Mouse (Mus musculus) right cerebral cortex, adult 2 months (tissue): ENCODE results near the gene Adcy10.
A peak's percentile ranks its signal among the peaks of the same experiment; 100 is the strongest.

ENCODE experiments used
- DNase-seq, 2 experiments: peaks; one replicate each; pipeline ENCODE4 v3.0.0; 2021 to 2022; ENCODE audit warnings: low spot score in 2 of 2

Gene Adcy10

DNA sequence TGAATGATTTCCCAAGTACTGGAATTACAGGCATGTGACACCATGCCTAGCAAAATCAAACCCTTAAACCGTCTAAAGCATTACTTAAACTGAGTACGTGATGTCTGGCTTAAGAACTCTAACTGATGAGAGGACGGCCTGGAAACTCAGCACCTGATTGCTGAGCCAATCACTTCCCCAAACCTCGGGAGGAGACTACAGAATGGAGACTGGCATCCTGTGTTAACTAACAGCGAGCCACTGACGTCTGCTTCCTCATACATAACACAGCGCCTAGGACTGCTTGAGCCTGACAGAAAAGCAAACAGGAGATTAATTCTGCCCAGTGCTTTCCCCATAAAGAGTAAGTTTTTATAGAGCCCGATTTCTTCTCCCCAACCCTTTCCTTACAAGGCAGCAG lies 119.2 kb downstream of the Adcy10 start:
- DNase-seq, result no peak

DNA sequence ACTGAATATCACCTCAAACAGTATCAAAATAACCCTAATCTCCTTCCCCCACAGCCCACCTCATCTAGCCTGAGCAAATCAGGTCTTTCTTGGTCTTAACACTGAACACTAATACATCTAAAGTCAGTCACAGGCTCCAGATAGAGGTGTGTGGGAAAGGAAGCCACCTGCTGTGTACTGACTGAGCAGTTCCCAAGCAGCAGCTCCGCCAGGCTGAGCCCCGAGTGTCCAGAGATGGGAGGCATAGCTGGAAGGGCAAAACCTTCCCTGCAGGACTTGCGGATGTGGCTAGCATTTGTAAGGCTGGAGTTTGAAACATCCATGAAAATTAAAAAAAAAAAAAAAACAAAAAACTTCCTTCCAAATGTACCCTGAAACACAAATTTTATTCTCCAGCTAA lies 120.1 kb downstream of the Adcy10 start:
- no peak for DNase-seq

DNA sequence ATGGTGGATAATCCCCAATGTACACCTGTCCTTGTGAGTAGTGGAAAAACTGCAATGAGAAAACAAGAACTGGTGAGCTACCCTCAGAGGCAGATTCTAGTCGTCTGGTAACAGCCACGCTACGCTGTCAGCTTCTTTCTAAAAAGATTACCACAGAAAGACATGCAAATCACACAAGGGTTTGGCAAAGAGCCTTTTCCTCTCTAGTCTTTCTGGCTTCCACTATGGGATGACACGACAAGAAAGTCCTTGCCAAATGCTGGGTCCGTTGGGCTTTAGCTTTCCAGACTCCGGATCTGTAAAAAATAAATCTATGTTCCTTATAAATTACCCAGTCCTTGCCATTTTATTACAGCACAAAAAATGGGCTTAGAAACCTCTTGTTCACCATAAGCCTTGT lies 120.8 kb downstream of the Adcy10 start:
- no peak for DNase-seq

DNA sequence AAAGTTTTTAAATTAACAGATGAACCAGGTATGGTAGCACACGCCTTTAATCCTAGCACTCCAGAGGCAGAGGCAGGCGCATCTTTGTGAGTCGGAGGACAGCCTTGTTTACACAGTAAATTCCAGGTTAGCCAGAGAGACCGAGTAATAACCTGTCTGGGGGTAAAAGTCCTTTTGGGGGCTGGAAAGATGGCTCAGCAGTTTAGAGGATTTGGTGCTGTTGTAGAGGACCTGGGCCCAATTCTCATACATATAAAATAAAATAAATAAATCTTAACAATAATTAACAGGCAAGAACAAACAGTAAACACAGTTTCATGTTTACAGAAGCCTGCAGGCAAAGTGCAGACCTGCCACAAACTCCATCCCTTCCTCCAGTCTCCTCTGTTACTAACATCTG lies 123.9 kb downstream of the Adcy10 start:
- no peak for DNase-seq

DNA sequence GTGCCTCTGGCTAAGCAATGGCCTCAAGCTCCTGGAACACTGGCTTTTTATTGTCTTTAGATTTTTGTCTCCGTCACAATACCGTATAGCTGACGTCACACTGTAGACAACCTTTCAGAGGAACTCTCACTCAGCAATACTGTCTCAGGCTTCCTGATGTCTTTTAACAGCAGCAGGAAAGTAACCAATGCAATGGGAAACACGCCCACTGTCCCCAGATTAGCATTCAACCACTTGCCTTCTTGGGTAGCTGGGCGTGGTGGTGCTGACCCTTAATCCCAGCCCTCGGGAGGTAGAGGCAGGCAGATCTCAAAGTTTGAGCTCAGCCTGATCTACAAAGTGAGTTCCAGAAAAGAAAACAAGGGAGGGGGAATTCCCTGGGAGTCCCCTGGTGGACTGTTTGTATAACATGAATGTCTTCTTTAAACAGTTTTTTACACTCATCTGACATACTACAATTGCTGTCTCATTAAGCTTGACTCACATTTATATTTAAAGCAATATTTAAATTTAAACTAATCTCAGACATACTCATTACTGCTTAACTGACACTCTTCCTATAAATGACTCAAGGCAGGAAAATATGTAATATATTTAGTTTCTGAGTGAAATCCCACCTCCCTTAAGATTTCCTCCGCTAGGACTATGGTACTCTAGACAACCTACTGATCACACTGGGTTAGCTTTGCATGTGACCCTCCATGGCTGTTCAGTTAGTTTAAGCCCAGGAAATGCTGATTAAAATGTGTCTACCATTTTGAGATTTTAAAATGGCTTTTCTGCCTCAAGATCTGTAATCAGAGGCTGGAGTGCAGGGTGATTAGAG lies 124.7 kb downstream of the Adcy10 start:
- no peak for DNase-seq

DNA sequence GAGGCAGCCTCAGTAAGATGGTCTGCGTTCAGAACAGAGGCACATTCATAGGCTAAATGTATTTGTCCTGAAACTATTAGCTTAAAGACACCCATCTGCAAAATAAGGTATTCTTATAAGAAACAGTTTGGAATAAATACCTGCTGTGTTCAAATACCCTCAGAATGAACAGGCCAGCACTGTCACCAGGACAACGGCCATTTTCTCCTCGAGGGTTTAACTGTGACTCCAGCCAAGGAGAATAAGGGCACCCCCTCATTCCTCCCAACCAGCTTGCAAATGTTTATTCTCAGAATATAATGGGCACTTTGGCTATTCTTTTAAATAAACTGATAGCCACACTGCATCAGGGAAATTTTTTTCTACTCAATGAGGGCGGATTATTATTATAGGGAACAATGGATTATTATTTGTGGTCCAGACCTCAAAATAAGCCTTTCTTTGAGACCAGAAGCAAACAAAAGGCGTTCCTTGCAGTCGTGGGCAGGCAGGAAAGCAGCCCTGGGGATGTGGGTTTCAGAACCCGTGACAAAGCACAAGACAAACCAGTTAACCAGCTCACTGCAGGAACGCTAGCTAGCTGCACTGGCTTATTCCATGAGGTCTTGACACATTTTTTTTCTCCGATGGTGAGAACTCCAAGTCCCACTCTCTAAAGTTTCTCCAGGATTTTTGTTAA lies 125.5 kb downstream of the Adcy10 start:
- no peak for DNase-seq

DNA sequence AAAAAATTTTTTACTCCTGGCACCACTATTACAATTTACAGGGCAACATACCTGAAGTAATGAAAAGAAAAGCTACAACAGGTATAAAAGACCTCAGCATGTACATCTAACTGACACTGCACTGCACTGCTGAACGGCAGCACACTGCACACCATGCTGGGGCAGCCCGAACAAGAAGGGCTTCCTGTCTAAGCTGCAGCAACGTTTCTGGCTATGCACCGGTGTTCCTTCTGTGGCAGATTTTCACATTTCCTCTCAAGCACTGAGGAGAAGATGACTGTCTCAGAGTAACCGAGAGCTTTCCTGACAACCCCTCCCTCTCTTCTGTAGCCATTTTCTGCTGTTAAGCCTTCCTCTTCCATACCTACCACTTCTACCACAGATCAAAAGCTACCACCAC lies 127.7 kb downstream of the Adcy10 start:
- DNase-seq, result no peak

DNA sequence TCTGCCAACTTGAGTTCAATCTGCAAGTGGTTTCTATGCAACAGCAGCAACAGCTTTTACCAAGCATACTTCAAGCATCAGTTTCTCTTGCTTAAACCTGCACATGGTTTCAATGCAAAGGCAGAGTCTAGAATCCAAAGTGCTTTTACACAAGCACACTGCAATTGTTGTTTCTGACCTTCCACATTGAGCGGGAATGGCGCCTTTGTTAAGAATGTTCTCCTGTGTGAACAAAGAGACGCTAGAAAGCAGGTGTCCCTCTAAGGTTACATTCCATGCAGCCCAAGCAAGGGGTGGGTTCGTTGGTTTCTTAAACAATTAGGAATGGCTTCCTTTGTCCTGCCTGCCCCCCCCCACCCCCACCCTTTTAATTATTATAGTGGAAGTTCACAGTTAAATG lies 128.9 kb downstream of the Adcy10 start:
- no peak for DNase-seq

DNA sequence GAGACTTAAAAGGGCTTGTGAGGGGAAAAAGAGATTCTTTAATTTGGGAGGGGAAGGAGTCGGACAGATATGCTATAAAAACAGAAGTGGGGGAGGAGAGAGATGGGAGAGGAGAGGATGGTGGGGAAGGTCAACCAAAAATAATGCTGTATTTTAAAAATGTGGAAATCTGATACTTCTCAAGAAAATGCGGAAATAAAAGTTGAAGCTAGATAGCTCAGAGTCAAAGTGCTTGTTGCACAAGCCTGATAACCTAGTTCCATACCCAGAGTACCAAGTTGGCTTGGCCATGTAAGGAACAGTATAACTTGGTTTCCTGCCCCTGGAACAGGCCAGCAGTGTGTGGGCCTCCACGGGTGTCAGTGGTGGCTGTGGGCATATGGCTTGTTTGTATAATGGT lies 129.8 kb downstream of the Adcy10 start:
- DNase-seq, result no peak

DNA sequence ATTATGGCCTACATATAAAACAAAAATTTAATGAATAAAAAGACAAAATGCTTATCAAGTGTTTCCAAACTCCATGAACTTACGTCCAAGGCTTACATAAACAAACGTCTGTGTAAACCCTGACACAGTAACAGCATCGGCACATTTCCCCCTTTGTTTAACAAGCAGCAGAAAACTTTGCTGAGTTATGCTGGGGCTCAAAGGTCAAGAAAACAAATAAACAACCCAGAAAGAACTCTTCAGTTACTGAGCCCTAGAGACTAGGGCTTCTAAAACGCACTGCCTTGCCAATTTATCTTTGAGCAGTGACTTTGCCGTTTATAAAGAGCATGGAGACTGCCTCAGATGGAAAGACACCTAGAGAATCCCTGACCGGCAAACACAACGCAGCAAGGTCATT lies 131.7 kb downstream of the Adcy10 start:
- no peak for DNase-seq

DNA sequence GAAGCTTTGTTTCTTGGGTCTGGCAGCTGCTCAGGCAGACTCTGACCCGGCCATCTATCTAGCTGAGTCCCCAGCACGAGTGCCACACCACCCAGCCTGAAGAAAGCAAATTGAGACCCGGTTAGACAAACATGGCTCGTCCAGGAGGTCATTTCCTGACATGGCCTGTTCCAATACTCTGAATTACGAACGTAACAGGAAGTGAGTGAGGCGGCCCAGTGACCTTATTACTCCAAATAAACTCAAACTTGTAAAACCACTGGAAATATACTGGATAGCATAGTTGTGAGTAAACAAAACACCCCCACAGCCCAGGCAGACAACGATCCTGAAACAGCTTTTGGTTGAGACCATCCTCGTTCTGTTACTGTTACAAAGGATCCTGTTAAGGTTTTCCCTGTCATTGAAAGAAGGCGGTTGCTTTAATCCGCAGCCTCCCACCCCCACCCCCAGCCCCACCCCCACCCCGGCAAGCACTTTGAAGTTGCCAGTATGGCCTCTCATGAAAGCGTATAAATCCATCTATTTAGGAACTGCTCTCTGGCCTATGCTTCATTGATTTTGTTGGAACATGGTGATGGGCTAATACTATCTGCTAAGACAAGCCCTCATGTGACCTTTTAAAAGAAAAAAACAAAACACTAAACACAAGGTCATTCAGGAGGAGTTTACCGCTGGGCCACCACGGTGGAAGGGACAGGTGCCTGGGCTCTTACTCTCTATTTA lies 132.3 kb downstream of the Adcy10 start:
- DNase-seq, result no peak

DNA sequence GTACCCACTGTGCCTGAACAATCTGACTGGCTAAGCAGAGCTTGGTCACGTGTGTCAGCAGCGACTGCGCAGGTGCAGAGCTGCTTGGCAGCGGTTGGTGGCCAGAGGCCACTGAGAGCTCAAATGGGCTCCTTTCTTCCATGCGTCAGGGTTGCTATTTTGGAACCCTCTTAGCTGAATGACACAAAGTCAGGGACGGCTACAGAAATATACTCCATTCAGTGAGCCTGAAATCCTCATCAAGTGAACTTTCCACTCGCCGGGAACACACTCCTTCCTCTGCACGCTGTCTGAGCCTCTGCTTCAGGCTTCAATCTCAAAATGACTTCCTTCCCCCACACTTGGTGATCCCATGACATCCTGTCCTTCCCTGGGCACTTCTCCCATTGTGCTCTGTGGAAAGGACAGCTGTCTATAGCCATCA lies 133.2 kb downstream of the Adcy10 start:
- peak in 1 of 2 experiments; percentile 23 for DNase-seq

DNA sequence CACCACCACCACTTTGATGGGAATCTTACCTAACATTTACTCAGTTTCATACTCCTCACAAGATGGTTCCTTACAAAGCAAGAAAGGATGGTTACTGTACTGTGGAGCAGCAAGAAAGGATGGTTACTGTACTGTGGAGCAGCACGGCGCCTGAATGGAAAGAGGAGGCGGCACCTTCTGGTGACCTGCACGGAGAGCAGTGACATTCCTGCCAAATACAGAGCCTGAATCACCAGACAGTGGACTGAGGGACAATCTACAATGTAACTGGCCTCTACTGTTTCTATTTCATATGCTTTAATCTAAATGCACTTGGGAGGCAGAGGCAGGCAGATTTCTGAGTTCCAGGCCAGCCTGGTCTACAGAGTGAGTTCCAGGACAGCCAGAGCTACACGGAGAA lies 140.1 kb downstream of the Adcy10 start:
- DNase-seq, result no peak

DNA sequence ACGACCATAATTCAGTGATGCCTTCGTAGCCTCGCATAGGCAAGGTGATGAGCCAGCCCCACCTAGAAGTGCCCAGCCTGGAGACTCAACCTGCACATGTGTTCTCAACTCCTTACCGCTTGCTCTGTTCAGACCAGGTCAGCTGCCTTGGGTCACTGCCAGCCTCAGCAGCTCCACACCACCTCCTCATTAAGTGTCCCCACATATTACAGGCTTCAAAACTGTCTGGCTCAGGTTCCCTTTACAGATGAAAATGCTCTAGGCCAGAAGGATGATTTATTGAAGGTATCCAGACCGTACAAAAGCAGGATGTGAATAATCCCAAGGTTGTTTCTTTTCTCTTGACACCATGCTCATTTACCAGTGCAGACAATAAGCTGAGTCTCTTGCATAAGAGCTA lies 140.9 kb downstream of the Adcy10 start:
- DNase-seq, result no peak
